Mouse (Mus musculus) adrenal gland, adult 18-20 months (tissue): ENCODE data around the gene Akap5. TPM values are rescaled to one million over a fixed set of nuclear protein-coding genes. Genes with fewer than 3 reads are reported as not detected.
A peak's percentile ranks its signal among the peaks of the same experiment; 100 is the strongest.

ENCODE experiments used
- DNase-seq, 2 experiments: peaks; one replicate each; pipeline ENCODE4 v3.0.0; 2021 to 2022; ENCODE audit warnings: low spot score in 2 of 2
- total RNA-seq, 2 experiments: library from RNA; stranded (reverse); gene quantifications; 1 replicate in 1 of 2; 2 replicates in 1 of 2; pipeline ENCODE4 v1.2.3; 2021

Gene Akap5
- total RNA-seq, 2 experiments from 2014 or later: 0.33 to 0.54 TPM

GRCm38 (mm10) chr12:76368201-76368789, 43.6 kb downstream of the Akap5 start:
- DNase-seq: no peak

GRCm38 (mm10) chr12:76368790-76369205, 44.1 kb downstream of the Akap5 start:
- no peak for DNase-seq

- peak; percentile 75 to 78 for DNase-seq
These were observed 44.7 kb downstream of the Akap5 start, which contains the start of gene Zbtb25 for GRCm38 (mm10) chr12:76369206-76369977. Gene Zbtb25, minus strand, starts transcription at chr12:76369602.

- DNase-seq: peak; percentile 78 to 80
These were observed 45.5 kb downstream of the Akap5 start, which contains the start of gene Zbtb1 for GRCm38 (mm10) chr12:76369978-76370830. Gene Zbtb1, plus strand, starts transcription at chr12:76370266.

DNA sequence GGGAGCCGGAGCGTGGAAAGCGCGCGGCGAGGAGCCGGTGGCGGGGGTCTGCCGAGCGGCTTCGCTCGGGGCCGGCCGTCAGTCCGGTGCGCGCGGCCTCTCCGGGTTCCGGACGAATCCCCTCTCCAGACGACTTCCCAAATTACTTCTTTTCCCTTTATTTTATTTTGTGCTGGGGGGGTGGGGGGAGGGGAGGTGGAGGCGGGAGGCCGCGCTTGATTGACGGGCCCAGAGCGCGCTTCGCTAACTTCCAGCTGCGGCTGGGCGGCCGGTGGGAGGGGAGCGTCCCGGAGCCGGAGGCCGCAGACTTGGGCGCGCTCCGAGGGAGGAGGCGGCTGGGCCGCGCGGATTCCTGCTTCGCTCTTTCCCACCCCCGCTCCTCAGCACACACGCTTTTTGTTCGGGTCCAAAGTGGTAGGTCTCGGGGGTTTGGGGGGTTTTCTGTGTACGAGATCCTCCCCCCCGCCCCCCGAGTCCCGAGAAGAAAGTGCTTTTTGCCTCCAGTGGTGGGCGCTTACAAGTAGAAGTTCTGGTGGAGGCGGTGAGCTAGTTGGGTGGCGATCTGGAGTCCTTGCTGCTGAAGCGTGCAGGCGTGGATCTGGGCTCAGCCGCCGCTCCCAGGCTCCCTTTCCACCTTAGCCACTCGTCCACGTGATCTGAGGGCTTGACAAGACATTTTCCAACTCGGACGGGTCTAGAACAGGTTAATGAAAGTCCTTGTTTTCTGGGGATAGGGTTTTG, 46.3 kb downstream of the Akap5 start:
- DNase-seq: peak; percentile 76 to 79

- no peak for DNase-seq
These were observed 47.4 kb downstream of the Akap5 start for GRCm38 (mm10) chr12:76372046-76372445.

- DNase-seq: no peak
These were observed 48.5 kb downstream of the Akap5 start for GRCm38 (mm10) chr12:76372881-76373818.

- DNase-seq: no peak
These were observed 49.3 kb downstream of the Akap5 start for GRCm38 (mm10) chr12:76373991-76374390.

GRCm38 (mm10) chr12:76374911-76375310, 50.2 kb downstream of the Akap5 start:
- DNase-seq: no peak

DNA sequence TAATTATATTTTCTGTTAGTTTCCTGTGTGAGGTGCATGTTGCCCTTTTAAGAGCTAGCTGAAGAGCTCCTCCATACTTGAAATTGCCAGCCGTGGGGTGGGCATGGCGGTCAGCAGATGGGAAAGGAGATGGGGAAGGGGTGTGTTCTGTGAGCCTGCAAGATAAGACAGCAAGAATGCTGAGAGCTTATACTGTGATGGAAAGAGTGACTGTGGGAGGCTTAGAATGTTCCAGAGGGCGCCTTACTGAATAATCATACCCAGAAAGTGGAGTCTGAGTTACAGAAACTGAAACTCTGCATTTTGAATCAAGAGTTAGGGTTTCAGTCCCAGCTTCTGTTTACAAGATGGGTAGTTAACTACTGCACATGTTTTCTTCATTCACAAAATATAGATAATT, 50.8 kb downstream of the Akap5 start:
- no peak for DNase-seq

GRCm38 (mm10) chr12:76376649-76377048, 52.0 kb downstream of the Akap5 start:
- no peak for DNase-seq

DNA sequence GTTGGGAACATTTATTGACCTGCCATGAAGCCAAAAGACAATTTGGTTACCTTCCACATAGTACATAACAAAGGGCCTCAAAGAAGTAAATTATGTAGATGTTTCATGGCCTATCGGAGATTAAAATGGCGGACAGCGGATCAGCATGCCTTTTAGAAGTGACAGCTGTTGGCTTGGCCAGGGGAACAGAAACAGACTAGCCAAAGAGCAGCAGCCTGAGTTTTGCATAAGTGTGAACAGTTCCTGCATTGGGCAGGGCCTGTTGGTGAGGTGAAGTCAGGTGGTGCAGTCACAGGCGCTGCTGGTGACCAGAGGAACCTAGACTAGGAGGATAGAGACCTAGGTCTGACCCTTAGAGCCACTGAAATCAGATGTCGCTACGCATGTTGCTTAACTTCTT, 52.4 kb downstream of the Akap5 start:
- DNase-seq: no peak

GRCm38 (mm10) chr12:76377726-76378125, 53.0 kb downstream of the Akap5 start:
- DNase-seq: no peak

- no peak for DNase-seq
These were observed 53.9 kb downstream of the Akap5 start for GRCm38 (mm10) chr12:76378556-76378955.

GRCm38 (mm10) chr12:76380151-76380550, 55.5 kb downstream of the Akap5 start:
- DNase-seq: no peak

Other genes starting within 250 kb of the Akap5 start
- under 1 TPM in 1 of 2 experiments, not detected in 1; 0.20 TPM for gene Esr2, start 147.6 kb upstream of the Akap5 start, total RNA-seq
- not detected for gene Tex21, start 78.1 kb upstream of the Akap5 start, total RNA-seq
- gene Mthfd1, start 69.6 kb upstream of the Akap5 start, total RNA-seq: 10 to 100 TPM; 30.9 to 47.3 TPM
- gene Zbtb25, start 44.7 kb downstream of the Akap5 start, total RNA-seq: 1 to 10 TPM; 5.9 to 6.1 TPM
- gene Zbtb1, start 45.4 kb downstream of the Akap5 start, total RNA-seq: 1 to 10 TPM; 4.1 to 4.7 TPM
- gene Hspa2, start 79.3 kb downstream of the Akap5 start, total RNA-seq: 10 to 100 TPM; 18.9 to 20.6 TPM
- under 1 TPM; 0.27 to 0.32 TPM for gene Ppp1r36, start 92.6 kb downstream of the Akap5 start, total RNA-seq
- 10 to 100 TPM in 1 of 2 experiments, 1 to 10 TPM in 1; 8.6 to 11.9 TPM for gene Plekhg3, start 206.0 kb downstream of the Akap5 start, total RNA-seq